Mouse (Mus musculus): ENCODE data around the gene Cebpg. TPM values are rescaled to one million over a fixed set of nuclear protein-coding genes. Genes with fewer than 3 reads are reported as not detected.

Cebpg gene
- polyA plus RNA-seq, 2 experiments, result 9.2 to 14.7 TPM

- H3K36me3 ChIP-seq (replicated peaks; ENCODE audit: control insufficient read depth, insufficient read depth, low read depth), result peaks cover 54% of the 10 kb centered on the region
- H3K4me1 ChIP-seq (replicated peaks; ENCODE audit: control insufficient read depth in 2 of 2, insufficient read depth in 2 of 2, low read length in 1 of 2), result peaks cover 0 to 5% of the 10 kb centered on the region in 2 experiments; a peak in 2 of 4 replicates
- no peak overlapping the region for H3K27ac ChIP-seq
- no peak overlapping the region for H3K4me3 ChIP-seq (ENCODE audit: insufficient read depth in 1 of 2, low read depth in 2 of 2, low read length in 2 of 2)
- no peak overlapping the region for H3K9ac ChIP-seq (replicated peaks)
- WGBS (ENCODE audit: insufficient replicate concordance), result 88% methylated on average over 10 of the region's 10 CpGs
- H3K9me3 ChIP-seq (ENCODE audit: control insufficient read depth, low read length), result no peaks in the 10 kb centered on the region
- DNase-seq (ENCODE audit: low read depth in 3 of 3, low spot score in 3 of 3) (no peak), ATAC-seq (ENCODE audit: insufficient read depth) (no peak)
- TF ChIP-seq EP300 (IDR thresholded peaks at IDR 0.05; ENCODE audit: low read depth) (no peak), CTCF (IDR thresholded peaks at IDR 0.05; ENCODE audit: low read depth) (no peak)
- no peak overlapping the region for H3K4me2 ChIP-seq (ENCODE audit: low read depth)
- H3K27me3 ChIP-seq (ENCODE audit: control insufficient read depth, insufficient read depth, low read length), result no peaks in the 10 kb centered on the region
Observed at GRCm38 (mm10) chr7:35043266-35043817, 13.0 kb downstream of the Cebpg start.

- DNase-seq (ENCODE audit: low read depth in 3 of 3, low spot score in 3 of 3) (no peak), ATAC-seq (ENCODE audit: insufficient read depth) (no peak)
- Histone ChIP-seq H3K27me3 (ENCODE audit: control insufficient read depth, insufficient read depth, low read length) (no peaks in the 10 kb centered on the region), H3K27ac (no peak overlapping the region), H3K9me3 (ENCODE audit: control insufficient read depth, low read length) (no peaks in the 10 kb centered on the region), H3K4me2 (ENCODE audit: low read depth) (no peak overlapping the region), H3K36me3 (replicated peaks; ENCODE audit: control insufficient read depth, insufficient read depth, low read depth) (peaks cover 48% of the 10 kb centered on the region), H3K4me3 (ENCODE audit: insufficient read depth in 1 of 2, low read depth in 2 of 2, low read length in 2 of 2) (no peak overlapping the region), H3K4me1 (replicated peaks; ENCODE audit: control insufficient read depth in 2 of 2, insufficient read depth in 2 of 2, low read length in 1 of 2) (peaks cover 0 to 5% of the 10 kb centered on the region in 2 experiments; a peak in 2 of 4 replicates), H3K9ac (replicated peaks) (no peak overlapping the region)
- 87% methylated on average over 5 of the region's 5 CpGs for WGBS (ENCODE audit: insufficient replicate concordance)
- no peak for TF ChIP-seq CTCF (IDR thresholded peaks at IDR 0.05; ENCODE audit: low read depth)
- TF ChIP-seq EP300 (IDR thresholded peaks at IDR 0.05; ENCODE audit: low read depth), result no peak
Observed at GRCm38 (mm10) chr7:35042759-35043217, 13.6 kb downstream of the Cebpg start.

DNA sequence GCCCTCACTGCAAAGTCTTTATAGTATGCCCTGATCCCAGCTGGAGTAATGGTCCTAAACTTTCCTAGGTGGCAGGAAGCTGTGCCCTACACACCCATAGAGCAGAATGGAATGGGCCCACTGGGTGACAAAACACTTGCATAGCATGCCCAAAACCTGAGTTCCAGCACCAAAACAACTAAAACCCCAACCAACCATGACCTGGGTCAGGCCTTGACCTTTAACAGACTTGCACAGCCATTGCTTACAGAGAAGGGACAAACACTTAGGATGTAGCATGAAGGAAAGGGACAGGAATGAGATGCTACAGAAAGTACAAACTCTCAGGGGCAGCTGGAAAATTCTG, 14.2 kb downstream of the Cebpg start:
- no peak for ATAC-seq (ENCODE audit: insufficient read depth)
- no peak overlapping the region for H3K27ac ChIP-seq
- no peak overlapping the region for H3K9ac ChIP-seq (replicated peaks)

DNA sequence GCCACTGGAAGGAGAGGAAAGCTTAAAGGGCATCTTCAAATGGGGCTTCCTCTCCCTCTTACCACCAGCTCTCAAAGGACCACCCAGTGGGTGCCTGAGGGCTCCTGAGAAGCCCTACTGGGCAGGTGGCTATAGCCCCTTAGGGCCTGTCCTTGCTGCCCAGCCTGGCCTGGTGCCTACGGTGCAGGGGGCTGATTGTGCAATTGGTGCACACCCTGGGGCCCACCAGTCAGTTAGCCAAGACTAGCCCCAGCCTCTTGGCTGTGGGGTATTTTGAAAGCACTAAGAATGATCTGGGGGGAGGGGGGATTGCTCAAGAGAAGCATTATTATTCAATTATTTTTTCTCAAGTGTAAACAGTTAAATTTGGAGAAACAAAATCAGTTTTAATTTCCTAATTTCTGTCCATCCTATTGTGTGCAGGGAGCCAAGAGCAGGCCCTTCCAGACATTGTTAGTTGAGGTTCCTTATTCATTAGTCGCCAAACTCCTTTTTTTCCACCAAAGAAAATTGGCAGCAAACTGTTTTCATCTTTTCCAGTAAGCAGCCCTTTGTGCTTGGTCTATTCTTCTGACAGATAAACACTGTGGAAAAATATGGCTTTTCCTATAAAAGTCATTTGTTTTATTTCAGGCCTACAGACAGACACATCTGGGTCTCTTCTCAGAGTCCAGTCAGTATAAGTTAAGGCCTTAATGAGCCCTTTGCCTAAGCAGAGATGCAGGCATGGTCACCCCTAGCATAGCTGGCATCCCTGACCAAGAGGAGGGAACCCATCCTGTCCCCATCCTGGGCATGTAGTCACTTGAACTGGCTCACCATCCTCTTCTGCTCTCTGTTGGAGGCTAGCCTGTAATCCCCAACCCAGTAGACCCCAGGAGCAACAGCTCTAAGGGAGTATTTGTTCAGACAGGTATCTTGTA, 14.8 kb downstream of the Cebpg start:
- ATAC-seq (ENCODE audit: insufficient read depth), result no peak

More for the DNA sequence above, 14.2 kb downstream of the Cebpg start:
- H3K27me3 ChIP-seq (ENCODE audit: control insufficient read depth, insufficient read depth, low read length), result no peaks in the 10 kb centered on the region
- TF ChIP-seq EP300 (IDR thresholded peaks at IDR 0.05; ENCODE audit: low read depth), result no peak
- TF ChIP-seq CTCF (IDR thresholded peaks at IDR 0.05; ENCODE audit: low read depth), result no peak
- H3K4me3 ChIP-seq (ENCODE audit: insufficient read depth in 1 of 2, low read depth in 2 of 2, low read length in 2 of 2), result no peak overlapping the region
- DNase-seq (ENCODE audit: low read depth in 3 of 3, low spot score in 3 of 3), result no peak
- H3K36me3 ChIP-seq (replicated peaks; ENCODE audit: control insufficient read depth, insufficient read depth, low read depth), result peaks cover 42% of the 10 kb centered on the region
- peaks cover 0 to 5% of the 10 kb centered on the region in 2 experiments; a peak in 2 of 4 replicates for H3K4me1 ChIP-seq (replicated peaks; ENCODE audit: control insufficient read depth in 2 of 2, insufficient read depth in 2 of 2, low read length in 1 of 2)
- H3K4me2 ChIP-seq (ENCODE audit: low read depth), result no peak overlapping the region
- no peaks in the 10 kb centered on the region for H3K9me3 ChIP-seq (ENCODE audit: control insufficient read depth, low read length)

More for the DNA sequence above, 14.8 kb downstream of the Cebpg start:
- Histone ChIP-seq H3K9ac (replicated peaks) (no peak overlapping the region), H3K36me3 (replicated peaks; ENCODE audit: control insufficient read depth, insufficient read depth, low read depth) (peaks cover 36% of the 10 kb centered on the region), H3K9me3 (ENCODE audit: control insufficient read depth, low read length) (no peaks in the 10 kb centered on the region), H3K27ac (no peak overlapping the region), H3K4me3 (ENCODE audit: insufficient read depth in 1 of 2, low read depth in 2 of 2, low read length in 2 of 2) (no peak overlapping the region), H3K4me1 (replicated peaks; ENCODE audit: control insufficient read depth in 2 of 2, insufficient read depth in 2 of 2, low read length in 1 of 2) (peaks cover 0 to 5% of the 10 kb centered on the region in 2 experiments; a peak in 2 of 4 replicates), H3K4me2 (ENCODE audit: low read depth) (no peak overlapping the region), H3K27me3 (ENCODE audit: control insufficient read depth, insufficient read depth, low read length) (no peaks in the 10 kb centered on the region)
- no peak for DNase-seq (ENCODE audit: low read depth in 3 of 3, low spot score in 3 of 3)
- WGBS (ENCODE audit: insufficient replicate concordance), result 73% methylated on average over 2 of the region's 2 CpGs
- TF ChIP-seq CTCF (IDR thresholded peaks at IDR 0.05; ENCODE audit: low read depth) (no peak), EP300 (IDR thresholded peaks at IDR 0.05; ENCODE audit: low read depth) (no peak)

Measured in liver, embryonic 14.5 days (tissue).